Mouse (Mus musculus) C2C12 (cell line): ENCODE measurements around the gene Cat.

ENCODE experiments used
- CEBPB ChIP-seq: IDR thresholded peaks from one replicate; pipeline ENCODE4 v1.6.1; 2011; ENCODE audit warnings: low read depth, mild to moderate bottlenecking, control low read depth, moderate library complexity
- CTCF ChIP-seq: IDR thresholded peaks from one replicate; pipeline ENCODE4 v1.5.1; 2011; ENCODE audit not compliant: control insufficient read depth, insufficient read depth, insufficient read length
- USF1 ChIP-seq: IDR thresholded peaks from one replicate; pipeline ENCODE4 v1.6.1; 2011; ENCODE audit warnings: low read depth, mild to moderate bottlenecking, control low read depth, moderate library complexity

DNA sequence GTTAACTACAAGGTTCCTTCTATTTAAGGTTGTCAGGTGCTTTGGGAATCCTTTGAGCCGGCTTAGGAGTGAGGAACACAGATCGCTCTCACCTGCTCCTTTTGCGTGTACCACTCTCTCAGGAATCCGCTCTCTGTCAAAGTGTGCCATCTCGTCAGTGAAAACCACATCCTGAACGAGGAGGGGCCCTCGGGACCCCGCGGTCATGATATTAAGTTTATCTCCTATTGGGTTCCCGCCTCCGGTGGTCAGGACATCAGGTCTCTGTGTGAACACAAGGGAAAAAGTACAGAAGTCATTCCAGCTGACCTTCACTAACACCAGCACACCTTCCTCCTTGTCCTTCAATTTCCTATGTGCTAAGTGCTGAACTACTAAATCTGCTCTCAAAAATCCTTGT lies 8.3 kb downstream of the Cat start:
- no peak for TF ChIP-seq USF1
- TF ChIP-seq CTCF: no peak
- TF ChIP-seq CEBPB: no peak
